Mouse (Mus musculus) liver, embryonic 12.5 days (tissue): ENCODE measurements at regions not wholly inside any gene's neighbourhood (a gene's known extent, or its start where the extent isn't known, plus 50 kb on each side); places are given as distances from the start of the nearest gene placed in this dataset.

Source experiments
- ATAC-seq: fragments of 200-750 bp; cut with Nextera tagmentation; 2 replicates; pipeline ENCODE4 v1.8.0; 2017; ENCODE audit warnings: moderate number of reproducible peaks, mild to moderate bottlenecking, moderate library complexity
- H3K27ac ChIP-seq: fragments of 300-500 bp; sonication (generic); 2 replicates; pipeline ENCODE4 v1.5.1; 2016; ENCODE audit warnings: mild to moderate bottlenecking
- H3K27me3 ChIP-seq: fragments of 300-500 bp; sonication (generic); replicated peaks from 2 replicates; pipeline ENCODE4 v1.6.1; 2016; ENCODE audit warnings: mild to moderate bottlenecking, moderate library complexity
- H3K36me3 ChIP-seq: fragments of 300-500 bp; sonication (generic); 2 replicates; pipeline ENCODE4 v1.6.1; 2016; ENCODE audit warnings: mild to moderate bottlenecking, moderate library complexity
- H3K4me1 ChIP-seq: fragments of 300-500 bp; sonication (generic); 2 replicates; pipeline ENCODE4 v1.6.1; 2016
- H3K4me2 ChIP-seq: fragments of 300-500 bp; sonication (generic); 2 replicates; pipeline ENCODE4 v1.6.1; 2016; ENCODE audit warnings: mild to moderate bottlenecking, moderate library complexity
- H3K4me3 ChIP-seq: fragments of 300-500 bp; sonication (generic); 2 replicates; pipeline ENCODE4 v1.5.1; 2016; ENCODE audit warnings: mild to moderate bottlenecking, moderate library complexity
- H3K9ac ChIP-seq: fragments of 300-500 bp; sonication (generic); 2 replicates; pipeline ENCODE4 v1.6.1; 2016; ENCODE audit warnings: mild to moderate bottlenecking, moderate library complexity
- H3K9me3 ChIP-seq: fragments of 300-500 bp; sonication (generic); replicated peaks from 2 replicates; pipeline ENCODE4 v1.6.1; 2016; ENCODE audit warnings: mild to moderate bottlenecking, moderate library complexity
- WGBS: fragments of 180-500 bp; shearing (Covaris S2); methylation state at CpG from one replicate; pipeline ENCODE4 v1.1.7; 2016; ENCODE audit not compliant: insufficient replicate concordance; 5-methylcytosine and 5-hydroxymethylcytosine counted together

DNA sequence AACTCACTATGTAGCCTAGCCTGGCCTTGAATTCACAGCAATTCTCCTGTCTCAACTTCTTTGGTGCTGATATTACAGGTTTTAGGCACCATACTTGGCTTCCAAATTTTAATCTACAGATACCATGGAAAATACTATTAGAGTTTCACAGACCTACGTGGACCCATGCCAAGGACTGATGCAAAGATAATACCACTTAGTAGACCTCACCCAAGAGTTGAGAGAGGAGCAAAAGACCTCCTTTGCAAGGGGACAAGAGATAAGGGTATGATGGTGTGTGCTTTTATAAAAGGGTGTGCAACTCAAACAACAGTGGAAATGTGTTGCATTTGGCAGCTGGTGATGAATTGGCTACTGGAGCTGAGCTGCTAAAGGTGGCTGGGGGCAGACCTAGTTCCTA lies 358.6 kb upstream of the Diaph2 start:
- Histone ChIP-seq H3K27me3 (no peaks in the 10 kb centered on the region), H3K36me3 (no peaks in the 10 kb centered on the region), H3K4me1 (no peaks in the 10 kb centered on the region), H3K4me2 (no peak overlapping the region), H3K27ac (no peak overlapping the region), H3K9ac (no peak overlapping the region), H3K4me3 (no peak overlapping the region), H3K9me3 (no peaks in the 10 kb centered on the region)
- no peak for ATAC-seq
- 46% methylated on average over 1 of the region's 1 CpGs for WGBS

DNA sequence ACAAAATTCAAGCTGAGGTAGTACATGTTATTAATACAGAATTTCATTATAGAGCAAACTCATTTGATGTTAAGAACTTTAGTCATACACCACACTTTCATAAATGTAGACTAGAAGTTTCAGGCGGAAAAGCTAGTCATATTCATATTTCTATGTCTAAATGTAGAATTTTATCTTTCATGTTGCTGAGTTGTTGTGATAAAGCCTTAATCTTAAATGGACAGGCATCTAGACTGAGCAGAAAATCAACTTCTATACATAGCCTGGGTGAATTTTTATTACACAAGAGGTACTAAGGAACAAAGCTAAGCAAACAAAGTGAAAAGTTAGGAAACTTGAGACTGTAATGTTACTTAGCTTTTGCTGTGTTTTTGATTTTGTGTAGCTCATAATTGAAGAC lies 341.8 kb upstream of the Diaph2 start:
- 63% methylated on average over 1 of the region's 1 CpGs for WGBS
- no peak overlapping the region for H3K4me3 ChIP-seq
- no peak overlapping the region for H3K9ac ChIP-seq
- H3K4me2 ChIP-seq, result no peak overlapping the region
- no peaks in the 10 kb centered on the region for H3K9me3 ChIP-seq
- H3K36me3 ChIP-seq, result no peaks in the 10 kb centered on the region
- no peaks in the 10 kb centered on the region for H3K27me3 ChIP-seq
- ATAC-seq, result no peak
- no peak overlapping the region for H3K27ac ChIP-seq
- H3K4me1 ChIP-seq, result no peaks in the 10 kb centered on the region

DNA sequence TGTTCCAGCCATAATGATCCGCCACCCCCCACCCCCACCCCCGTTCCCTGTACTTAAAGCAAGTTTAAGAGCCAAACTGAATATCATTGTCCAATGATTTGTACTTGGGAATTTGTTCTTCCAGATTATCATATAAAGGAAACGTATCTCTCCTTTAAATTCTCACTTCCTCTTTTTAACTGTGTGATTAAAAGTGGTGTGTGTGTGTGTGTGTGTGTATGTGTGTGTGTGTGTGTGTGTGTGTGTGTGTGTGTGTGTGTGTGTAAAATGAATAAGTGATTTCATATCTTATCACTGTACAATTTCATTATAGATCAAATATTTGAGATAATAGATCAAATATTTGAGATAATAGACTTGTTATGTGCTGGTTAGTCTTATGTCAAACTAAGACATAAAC lies 339.5 kb upstream of the Diaph2 start:
- no peak for ATAC-seq
- Histone ChIP-seq H3K27ac (no peak overlapping the region), H3K36me3 (no peaks in the 10 kb centered on the region), H3K4me1 (no peaks in the 10 kb centered on the region), H3K4me3 (no peak overlapping the region), H3K9ac (no peak overlapping the region), H3K27me3 (no peaks in the 10 kb centered on the region), H3K9me3 (no peaks in the 10 kb centered on the region), H3K4me2 (no peak overlapping the region)
- WGBS, result 57% methylated on average over 3 of the region's 3 CpGs

DNA sequence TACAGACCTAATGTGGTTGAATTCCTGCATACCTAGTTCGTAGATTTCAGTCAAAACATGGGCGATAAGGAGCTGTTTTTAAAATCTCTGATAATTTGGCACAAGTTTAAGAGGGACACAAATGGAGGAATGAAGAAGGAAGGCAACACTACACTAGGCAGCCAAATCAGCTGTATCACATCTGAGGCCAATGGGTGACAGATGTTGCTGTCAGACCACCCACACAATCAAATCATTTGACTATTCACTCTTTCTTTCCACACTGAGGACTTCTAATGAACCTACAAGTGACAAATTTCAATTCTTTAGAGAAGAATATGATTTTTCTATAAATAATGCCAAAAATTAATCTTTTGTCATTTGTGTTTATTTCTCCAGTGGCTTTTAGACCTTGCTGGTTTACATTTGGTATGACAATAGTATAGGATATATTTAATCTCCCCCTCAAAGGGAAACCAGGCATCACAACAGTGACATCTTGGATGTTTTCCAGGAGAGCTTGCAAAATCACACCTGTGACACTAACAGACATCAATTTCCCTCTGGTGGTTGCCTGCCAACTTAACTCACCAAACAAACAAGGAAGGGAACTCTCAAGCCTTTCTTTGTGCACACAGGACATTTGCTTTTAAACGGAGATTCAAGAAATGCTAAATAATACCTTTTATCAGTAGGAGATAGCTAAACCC lies 336.5 kb upstream of the Diaph2 start:
- ATAC-seq, result no peak
- H3K27me3 ChIP-seq, result no peaks in the 10 kb centered on the region
- H3K9me3 ChIP-seq, result no peaks in the 10 kb centered on the region
- H3K27ac ChIP-seq, result no peak overlapping the region
- no peak overlapping the region for H3K4me2 ChIP-seq
- no peaks in the 10 kb centered on the region for H3K36me3 ChIP-seq
- whole genome bisulfite sequencing, result 40% methylated on average over 3 of the region's 3 CpGs
- H3K4me3 ChIP-seq, result no peak overlapping the region
- no peak overlapping the region for H3K9ac ChIP-seq
- no peaks in the 10 kb centered on the region for H3K4me1 ChIP-seq

DNA sequence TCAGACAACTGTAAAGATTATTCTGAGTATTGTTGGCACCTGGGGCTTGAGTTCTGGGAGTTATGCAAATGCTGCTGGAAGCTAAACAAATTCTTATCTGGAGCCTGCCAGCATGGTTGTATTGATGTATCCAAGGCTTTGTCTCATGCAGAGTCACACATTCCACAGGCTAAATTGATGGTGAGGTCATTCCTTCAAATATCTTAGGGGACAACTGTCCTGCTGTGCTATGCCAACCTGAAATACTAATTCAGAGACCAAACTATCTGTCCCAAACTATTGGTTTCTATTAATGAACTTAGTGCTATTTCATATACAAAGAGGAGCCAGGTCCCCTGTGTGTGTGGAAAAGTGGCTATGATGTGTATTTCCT lies 335.9 kb upstream of the Diaph2 start:
- Histone ChIP-seq H3K27ac (no peak overlapping the region), H3K4me2 (no peak overlapping the region), H3K27me3 (no peaks in the 10 kb centered on the region), H3K4me1 (no peaks in the 10 kb centered on the region), H3K9me3 (no peaks in the 10 kb centered on the region), H3K9ac (no peak overlapping the region), H3K4me3 (no peak overlapping the region), H3K36me3 (no peaks in the 10 kb centered on the region)
- ATAC-seq, result no peak

DNA sequence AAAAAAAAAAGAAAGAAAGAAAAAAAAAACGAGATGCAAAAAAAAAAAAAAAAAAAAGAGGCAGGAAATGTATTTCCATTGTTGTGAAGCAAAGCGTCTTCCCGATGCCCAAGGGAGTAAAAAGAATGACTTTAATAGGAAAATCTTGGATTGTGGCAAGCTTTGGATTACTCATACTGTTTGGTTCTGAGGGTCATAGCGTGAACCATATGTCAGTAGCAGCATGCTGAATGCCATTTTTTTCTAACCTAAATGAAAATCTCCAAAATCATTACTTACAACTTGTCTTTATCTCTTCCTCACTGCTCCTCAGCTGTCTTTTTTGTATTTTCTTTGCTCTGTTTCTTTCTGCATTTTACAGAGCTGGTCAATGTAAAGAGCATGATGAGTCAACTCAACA lies 334.2 kb upstream of the Diaph2 start:
- ATAC-seq, result no peak
- no peaks in the 10 kb centered on the region for H3K36me3 ChIP-seq
- H3K27ac ChIP-seq, result no peak overlapping the region
- no peak overlapping the region for H3K4me3 ChIP-seq
- H3K9me3 ChIP-seq, result no peaks in the 10 kb centered on the region
- WGBS, result 44% methylated on average over 4 of the region's 4 CpGs
- no peak overlapping the region for H3K4me2 ChIP-seq
- no peak overlapping the region for H3K9ac ChIP-seq
- no peaks in the 10 kb centered on the region for H3K4me1 ChIP-seq
- no peaks in the 10 kb centered on the region for H3K27me3 ChIP-seq

DNA sequence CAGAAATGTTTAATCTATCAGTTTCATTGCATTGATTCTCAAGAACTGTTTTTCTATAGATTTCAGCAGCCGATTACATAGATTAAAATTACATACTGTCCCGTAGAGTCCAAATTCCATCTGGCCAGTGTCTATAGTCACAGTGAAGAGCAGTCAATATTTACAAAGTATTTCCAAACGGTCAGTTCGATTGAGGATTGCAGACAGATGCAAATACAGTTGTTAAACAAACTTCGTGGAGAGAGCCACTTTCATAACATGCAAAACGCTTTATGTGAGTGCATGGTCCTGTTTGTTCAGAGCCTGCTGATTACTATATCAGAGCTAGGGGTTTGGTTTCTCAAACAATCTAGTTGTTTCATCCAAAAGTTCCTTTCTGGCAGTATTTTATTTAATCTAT lies 301.0 kb upstream of the Diaph2 start:
- Histone ChIP-seq H3K9me3 (no peaks in the 10 kb centered on the region), H3K4me1 (no peaks in the 10 kb centered on the region), H3K9ac (no peak overlapping the region), H3K36me3 (no peaks in the 10 kb centered on the region), H3K4me3 (no peak overlapping the region), H3K27me3 (no peaks in the 10 kb centered on the region), H3K4me2 (no peak overlapping the region), H3K27ac (no peak overlapping the region)
- 67% methylated on average over 6 of the region's 6 CpGs for WGBS
- peak; percentile 57; the same call in 1 of the 2 replicates for ATAC-seq

DNA sequence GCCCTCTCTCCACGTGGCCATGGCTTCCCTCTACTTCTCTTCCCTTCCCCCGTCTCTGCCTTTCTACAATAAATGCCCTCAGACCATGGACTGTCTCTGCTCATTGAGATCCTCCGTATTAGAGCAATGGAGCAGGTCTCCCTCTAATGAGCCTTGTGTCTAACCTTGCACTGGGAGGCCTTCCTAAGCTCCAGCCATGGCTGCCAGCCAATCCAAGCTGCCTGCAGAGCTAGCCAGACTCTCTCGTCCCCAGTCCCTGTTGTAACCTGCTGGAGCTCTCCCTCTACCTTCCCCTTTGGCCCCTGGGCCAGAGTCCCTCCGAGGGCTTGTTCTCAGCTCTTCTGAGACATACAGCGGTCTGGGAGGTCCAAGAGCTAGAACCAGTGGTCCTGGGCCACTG lies 273.3 kb upstream of the Diaph2 start:
- H3K9ac ChIP-seq, result no peak overlapping the region
- H3K27ac ChIP-seq, result no peak overlapping the region
- H3K4me3 ChIP-seq, result no peak overlapping the region
- no peaks in the 10 kb centered on the region for H3K36me3 ChIP-seq
- no peak for ATAC-seq
- 66% methylated on average over 6 of the region's 6 CpGs for WGBS
- no peaks in the 10 kb centered on the region for H3K4me1 ChIP-seq
- no peaks in the 10 kb centered on the region for H3K9me3 ChIP-seq
- no peaks in the 10 kb centered on the region for H3K27me3 ChIP-seq
- H3K4me2 ChIP-seq, result no peak overlapping the region

DNA sequence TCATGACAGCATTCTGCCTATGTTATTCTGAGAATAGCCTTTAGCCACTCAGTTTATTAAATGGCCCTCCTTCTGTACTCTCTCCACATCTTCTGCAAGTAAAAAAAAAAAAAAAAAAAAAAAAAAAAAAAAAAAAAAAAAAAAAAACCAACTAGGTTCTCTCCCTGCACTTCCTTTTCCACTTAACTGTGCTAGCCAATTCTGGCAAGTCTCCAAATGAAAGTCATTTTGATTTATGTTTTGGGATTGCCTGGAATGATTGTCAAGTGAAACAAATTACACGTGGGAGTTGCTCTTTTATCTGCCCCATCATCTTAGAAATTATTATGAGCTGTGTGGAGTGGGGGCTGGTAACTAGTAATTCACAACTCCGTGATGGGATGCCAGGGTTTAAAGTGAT lies 255.0 kb upstream of the Diaph2 start:
- 48% methylated on average over 2 of the region's 2 CpGs for WGBS
- no peaks in the 10 kb centered on the region for H3K9me3 ChIP-seq
- H3K4me2 ChIP-seq, result no peak overlapping the region
- H3K36me3 ChIP-seq, result no peaks in the 10 kb centered on the region
- ATAC-seq, result no peak
- no peak overlapping the region for H3K9ac ChIP-seq
- H3K4me3 ChIP-seq, result no peak overlapping the region
- H3K27ac ChIP-seq, result no peak overlapping the region
- H3K4me1 ChIP-seq, result no peaks in the 10 kb centered on the region
- no peaks in the 10 kb centered on the region for H3K27me3 ChIP-seq
